Mouse (Mus musculus): ENCODE results near the gene Klb.

GRCm38 (mm10) chr5:65420822-65421221 lies 72.7 kb downstream of the Klb start:
- TF ChIP-seq CHD2 (IDR thresholded peaks at IDR 0.05; ENCODE audit: low read length), result no peak
- TF ChIP-seq MAZ (IDR thresholded peaks at IDR 0.05; ENCODE audit: low read depth, low read length), result no peak
